Mouse (Mus musculus): ENCODE data around the gene Noct. TPM values are rescaled to one million over a fixed set of nuclear protein-coding genes. Genes with fewer than 3 reads are reported as not detected.
"Not testable (repeated sequence)": the region's sequence is repeated elsewhere in the genome, so short reads cannot be mapped to it uniquely, and the experiment has no call there.

The Noct gene
- polyA plus RNA-seq, 1 experiment from 2014 or later: 6.3 TPM

DNA sequence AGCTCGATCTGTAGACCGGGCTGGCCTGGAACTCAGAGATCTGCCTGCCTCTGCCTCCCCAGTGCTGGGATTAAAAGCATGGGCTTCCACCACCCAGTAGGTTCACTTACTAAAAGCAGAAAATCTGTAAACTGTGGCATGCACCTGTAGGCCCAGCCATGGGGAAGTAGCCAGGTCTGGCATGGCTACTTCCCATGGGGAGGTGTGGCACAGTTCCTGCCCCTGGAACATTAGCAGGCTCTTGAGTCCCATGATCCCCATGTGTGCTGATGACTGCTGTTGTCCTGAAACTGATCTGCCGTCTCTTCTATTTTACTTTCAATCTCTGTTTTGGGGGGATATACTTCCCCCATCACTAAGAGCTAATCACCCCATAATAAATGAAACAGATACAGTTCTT is 11.1 kb upstream of the Noct start:
- Histone ChIP-seq H3K36me3 (ENCODE audit: control insufficient read depth, insufficient read depth, low read length) (no peaks in the 10 kb centered on the region), H3K4me1 (ENCODE audit: control insufficient read depth, insufficient read depth, low read length) (no peaks in the 10 kb centered on the region), H3K9me3 (replicated peaks; ENCODE audit: control insufficient read depth, low read length) (no peaks in the 10 kb centered on the region), H3K9ac (ENCODE audit: low read length) (no peak overlapping the region), H3K4me2 (ENCODE audit: low read depth, low read length) (no peak overlapping the region), H3K4me3 (replicated peaks; ENCODE audit: low read length) (no peak overlapping the region), H3K27me3 (ENCODE audit: control insufficient read depth, insufficient read depth, low read length) (no peaks in the 10 kb centered on the region), H3K27ac (ENCODE audit: low read length) (no peak overlapping the region)
- no peak for ATAC-seq (ENCODE audit: insufficient read depth, low FRiP score)
- WGBS: 94% methylated on average over 3 of the region's 3 CpGs

DNA sequence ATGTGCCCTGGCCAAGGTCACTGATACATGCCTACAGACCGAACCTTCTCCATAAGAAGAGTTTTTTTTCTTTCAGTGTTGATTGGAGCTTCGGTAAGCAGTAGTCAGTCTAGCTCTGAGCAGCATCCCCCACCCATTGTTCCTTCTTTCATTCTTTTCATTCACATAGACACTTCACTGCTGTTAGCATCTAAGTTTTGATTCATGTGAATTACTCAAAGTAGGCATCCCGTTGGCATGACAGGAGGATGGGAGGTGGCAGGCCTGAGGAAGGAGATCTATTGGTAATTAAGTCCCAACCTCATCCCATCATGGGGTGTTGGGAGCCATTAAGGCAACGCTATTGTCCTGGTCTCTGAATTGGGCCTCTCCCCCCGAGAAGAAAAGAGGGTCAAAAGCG is 8.6 kb upstream of the Noct start:
- H3K4me3 ChIP-seq (replicated peaks; ENCODE audit: low read length): no peak overlapping the region
- H3K27me3 ChIP-seq (ENCODE audit: control insufficient read depth, insufficient read depth, low read length): no peaks in the 10 kb centered on the region
- 90% methylated on average over 6 of the region's 6 CpGs for WGBS
- no peak overlapping the region for H3K4me2 ChIP-seq (ENCODE audit: low read depth, low read length)
- H3K36me3 ChIP-seq (ENCODE audit: control insufficient read depth, insufficient read depth, low read length): no peaks in the 10 kb centered on the region
- no peaks in the 10 kb centered on the region for H3K4me1 ChIP-seq (ENCODE audit: control insufficient read depth, insufficient read depth, low read length)
- ATAC-seq (ENCODE audit: insufficient read depth, low FRiP score): no peak
- no peak overlapping the region for H3K27ac ChIP-seq (ENCODE audit: low read length)
- no peaks in the 10 kb centered on the region for H3K9me3 ChIP-seq (replicated peaks; ENCODE audit: control insufficient read depth, low read length)
- H3K9ac ChIP-seq (ENCODE audit: low read length): no peak overlapping the region

DNA sequence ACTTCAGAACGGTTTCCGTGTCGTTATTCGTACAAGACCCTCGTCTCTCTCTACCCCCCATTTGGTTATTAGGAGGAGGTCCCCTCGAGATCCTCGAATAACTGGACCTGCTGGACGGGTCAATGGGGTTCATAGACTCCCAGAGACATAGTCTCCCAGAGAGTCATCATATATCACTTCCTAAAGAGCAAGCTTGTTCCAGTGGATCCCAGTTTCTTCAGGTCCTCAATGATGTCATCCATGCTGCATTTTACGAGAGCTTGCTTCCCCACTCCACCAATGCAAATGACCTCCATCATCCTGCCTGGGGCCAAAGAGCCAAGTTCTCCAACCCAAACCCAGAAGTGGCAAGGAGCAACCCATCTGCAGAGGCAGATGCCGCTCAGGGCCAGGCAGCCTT is 7.9 kb upstream of the Noct start:
- H3K4me2 ChIP-seq (ENCODE audit: low read depth, low read length); H3K27ac ChIP-seq (ENCODE audit: low read length); H3K9ac ChIP-seq (ENCODE audit: low read length); H3K27me3 ChIP-seq (ENCODE audit: control insufficient read depth, insufficient read depth, low read length); H3K9me3 ChIP-seq (replicated peaks; ENCODE audit: control insufficient read depth, low read length); H3K4me1 ChIP-seq (ENCODE audit: control insufficient read depth, insufficient read depth, low read length); H3K36me3 ChIP-seq (ENCODE audit: control insufficient read depth, insufficient read depth, low read length); ATAC-seq (ENCODE audit: insufficient read depth, low FRiP score); H3K4me3 ChIP-seq (replicated peaks; ENCODE audit: low read length): not testable (repeated sequence)
- WGBS: 70% methylated on average over 5 of the region's 10 CpGs

DNA sequence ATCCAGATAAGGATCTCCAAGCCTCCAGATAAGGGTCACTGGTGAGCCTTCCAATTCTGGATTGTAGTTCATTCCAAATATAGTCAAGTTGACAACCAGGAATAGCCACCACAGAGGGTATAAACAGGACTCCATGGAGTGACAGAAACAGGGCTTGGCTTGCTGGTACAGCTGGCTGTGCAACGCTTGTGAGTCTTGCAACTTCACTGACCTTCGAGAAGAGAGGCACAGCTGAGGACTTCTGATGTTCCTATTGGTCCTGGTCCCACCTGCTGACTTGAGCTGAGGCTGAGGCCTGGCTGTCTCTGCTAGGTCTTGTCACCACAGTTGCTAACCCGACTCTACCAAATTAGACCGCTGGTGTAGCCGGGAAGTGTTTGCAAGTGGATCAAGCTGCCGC is 5.9 kb upstream of the Noct start:
- H3K27me3 ChIP-seq (ENCODE audit: control insufficient read depth, insufficient read depth, low read length); H3K9me3 ChIP-seq (replicated peaks; ENCODE audit: control insufficient read depth, low read length); H3K36me3 ChIP-seq (ENCODE audit: control insufficient read depth, insufficient read depth, low read length); ATAC-seq (ENCODE audit: insufficient read depth, low FRiP score); H3K4me2 ChIP-seq (ENCODE audit: low read depth, low read length); H3K27ac ChIP-seq (ENCODE audit: low read length); H3K9ac ChIP-seq (ENCODE audit: low read length); H3K4me1 ChIP-seq (ENCODE audit: control insufficient read depth, insufficient read depth, low read length); H3K4me3 ChIP-seq (replicated peaks; ENCODE audit: low read length): not testable (repeated sequence)
- 81% methylated on average over 6 of the region's 6 CpGs for WGBS

DNA sequence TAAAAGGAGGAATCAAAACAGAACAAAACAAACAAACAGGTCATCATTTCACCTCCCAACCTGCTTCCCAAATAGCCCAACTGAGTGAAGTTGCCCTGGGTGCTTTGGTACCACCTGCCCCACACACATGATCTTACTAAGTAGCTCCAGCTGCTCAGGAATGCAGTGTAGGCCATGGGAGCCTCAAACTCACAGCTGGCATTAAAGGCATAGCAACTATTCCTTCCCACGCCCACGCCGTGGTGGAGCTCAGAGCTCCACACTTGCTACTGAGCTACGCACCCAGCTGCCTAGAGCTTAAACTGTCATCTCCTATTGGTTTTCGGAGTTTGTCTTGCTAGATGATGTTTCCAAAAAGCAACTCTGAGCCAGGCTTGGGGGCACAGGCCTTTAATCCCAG is 5.0 kb upstream of the Noct start:
- peaks cover 6% of the 10 kb centered on the region for H3K4me1 ChIP-seq (ENCODE audit: control insufficient read depth, insufficient read depth, low read length)
- no peak overlapping the region for H3K27ac ChIP-seq (ENCODE audit: low read length)
- no peak overlapping the region for H3K9ac ChIP-seq (ENCODE audit: low read length)
- H3K36me3 ChIP-seq (ENCODE audit: control insufficient read depth, insufficient read depth, low read length): no peaks in the 10 kb centered on the region
- no peaks in the 10 kb centered on the region for H3K9me3 ChIP-seq (replicated peaks; ENCODE audit: control insufficient read depth, low read length)
- no peak for ATAC-seq (ENCODE audit: insufficient read depth, low FRiP score)
- no peak overlapping the region for H3K4me3 ChIP-seq (replicated peaks; ENCODE audit: low read length)
- no peak overlapping the region for H3K4me2 ChIP-seq (ENCODE audit: low read depth, low read length)
- 90% methylated on average over 5 of the region's 5 CpGs for WGBS
- H3K27me3 ChIP-seq (ENCODE audit: control insufficient read depth, insufficient read depth, low read length): no peaks in the 10 kb centered on the region

DNA sequence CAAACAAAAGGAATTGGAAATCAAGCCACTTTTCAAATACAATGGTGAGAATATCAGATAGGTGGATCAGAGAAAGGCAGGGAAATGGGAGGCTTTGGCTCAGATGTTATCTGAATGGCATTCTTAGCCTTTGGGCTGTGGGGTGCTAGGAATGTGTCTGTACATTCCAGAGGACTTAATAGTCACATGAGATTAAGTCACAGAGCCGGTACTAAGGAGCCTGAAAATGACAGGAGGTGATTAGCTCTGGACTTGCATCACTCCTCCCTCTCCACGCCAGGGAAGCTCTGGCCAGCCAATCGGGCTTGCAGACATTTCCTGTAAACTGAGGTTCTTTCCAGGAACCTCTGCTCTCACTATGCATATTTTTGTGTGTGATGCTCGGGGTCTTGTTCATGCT is 3.4 kb upstream of the Noct start:
- Histone ChIP-seq H3K9me3 (replicated peaks; ENCODE audit: control insufficient read depth, low read length) (no peaks in the 10 kb centered on the region), H3K4me1 (ENCODE audit: control insufficient read depth, insufficient read depth, low read length) (peaks cover 6% of the 10 kb centered on the region), H3K27ac (ENCODE audit: low read length) (no peak overlapping the region), H3K36me3 (ENCODE audit: control insufficient read depth, insufficient read depth, low read length) (no peaks in the 10 kb centered on the region), H3K4me2 (ENCODE audit: low read depth, low read length) (no peak overlapping the region), H3K4me3 (replicated peaks; ENCODE audit: low read length) (no peak overlapping the region), H3K27me3 (ENCODE audit: control insufficient read depth, insufficient read depth, low read length) (no peaks in the 10 kb centered on the region), H3K9ac (ENCODE audit: low read length) (no peak overlapping the region)
- WGBS: 49% methylated on average over 4 of the region's 4 CpGs
- ATAC-seq (ENCODE audit: insufficient read depth, low FRiP score): no peak

DNA sequence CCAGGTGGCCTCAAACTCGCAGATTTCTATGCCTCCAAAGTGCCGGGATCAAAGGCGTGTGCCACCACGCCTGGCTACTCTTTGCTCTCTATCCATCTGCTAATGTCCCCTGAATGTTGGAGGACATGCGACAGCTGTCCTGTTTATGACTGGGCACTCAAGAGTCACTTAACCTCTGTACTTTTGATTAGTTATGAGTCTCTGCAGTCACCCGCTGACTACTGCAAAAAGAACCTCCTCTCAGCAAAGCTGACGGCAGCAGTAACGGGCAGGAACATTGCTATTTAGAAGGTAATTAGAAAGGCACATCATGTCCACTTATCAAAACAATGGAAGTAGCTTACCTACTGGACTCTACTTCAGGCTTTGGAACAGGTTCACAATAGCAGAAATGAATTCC is 2.4 kb upstream of the Noct start:
- no peak for ATAC-seq (ENCODE audit: insufficient read depth, low FRiP score)
- Histone ChIP-seq H3K27me3 (ENCODE audit: control insufficient read depth, insufficient read depth, low read length) (no peaks in the 10 kb centered on the region), H3K4me3 (replicated peaks; ENCODE audit: low read length) (no peak overlapping the region), H3K4me2 (ENCODE audit: low read depth, low read length) (no peak overlapping the region), H3K36me3 (ENCODE audit: control insufficient read depth, insufficient read depth, low read length) (no peaks in the 10 kb centered on the region), H3K4me1 (ENCODE audit: control insufficient read depth, insufficient read depth, low read length) (peaks cover 6% of the 10 kb centered on the region), H3K27ac (ENCODE audit: low read length) (no peak overlapping the region), H3K9ac (ENCODE audit: low read length) (no peak overlapping the region), H3K9me3 (replicated peaks; ENCODE audit: control insufficient read depth, low read length) (no peaks in the 10 kb centered on the region)
- 63% methylated on average over 8 of the region's 8 CpGs for WGBS

DNA sequence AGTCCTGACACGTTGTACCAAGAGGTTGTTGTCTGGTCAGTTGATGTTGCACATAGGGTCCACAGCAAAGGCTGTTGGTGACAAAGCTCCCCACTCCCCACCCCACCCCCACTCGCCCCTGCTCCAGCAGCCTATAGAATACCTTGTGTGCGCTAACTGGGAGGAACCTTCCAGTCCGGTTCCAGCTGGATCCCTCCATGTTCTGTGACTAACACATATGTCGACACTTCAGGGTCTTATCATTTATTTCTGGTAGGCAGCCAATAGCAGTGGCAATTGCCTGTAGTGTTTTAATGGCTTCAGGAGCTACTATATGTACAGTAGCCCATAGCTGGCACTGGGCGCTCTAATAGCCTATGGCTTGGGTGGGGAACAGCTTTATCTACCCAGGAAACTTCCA is 1.9 kb upstream of the Noct start:
- Histone ChIP-seq H3K27me3 (ENCODE audit: control insufficient read depth, insufficient read depth, low read length) (no peaks in the 10 kb centered on the region), H3K27ac (ENCODE audit: low read length) (no peak overlapping the region), H3K4me3 (replicated peaks; ENCODE audit: low read length) (no peak overlapping the region), H3K4me1 (ENCODE audit: control insufficient read depth, insufficient read depth, low read length) (peaks cover 6% of the 10 kb centered on the region), H3K9me3 (replicated peaks; ENCODE audit: control insufficient read depth, low read length) (no peaks in the 10 kb centered on the region), H3K36me3 (ENCODE audit: control insufficient read depth, insufficient read depth, low read length) (no peaks in the 10 kb centered on the region), H3K4me2 (ENCODE audit: low read depth, low read length) (no peak overlapping the region), H3K9ac (ENCODE audit: low read length) (no peak overlapping the region)
- WGBS: 87% methylated on average over 6 of the region's 6 CpGs
- ATAC-seq (ENCODE audit: insufficient read depth, low FRiP score): no peak

DNA sequence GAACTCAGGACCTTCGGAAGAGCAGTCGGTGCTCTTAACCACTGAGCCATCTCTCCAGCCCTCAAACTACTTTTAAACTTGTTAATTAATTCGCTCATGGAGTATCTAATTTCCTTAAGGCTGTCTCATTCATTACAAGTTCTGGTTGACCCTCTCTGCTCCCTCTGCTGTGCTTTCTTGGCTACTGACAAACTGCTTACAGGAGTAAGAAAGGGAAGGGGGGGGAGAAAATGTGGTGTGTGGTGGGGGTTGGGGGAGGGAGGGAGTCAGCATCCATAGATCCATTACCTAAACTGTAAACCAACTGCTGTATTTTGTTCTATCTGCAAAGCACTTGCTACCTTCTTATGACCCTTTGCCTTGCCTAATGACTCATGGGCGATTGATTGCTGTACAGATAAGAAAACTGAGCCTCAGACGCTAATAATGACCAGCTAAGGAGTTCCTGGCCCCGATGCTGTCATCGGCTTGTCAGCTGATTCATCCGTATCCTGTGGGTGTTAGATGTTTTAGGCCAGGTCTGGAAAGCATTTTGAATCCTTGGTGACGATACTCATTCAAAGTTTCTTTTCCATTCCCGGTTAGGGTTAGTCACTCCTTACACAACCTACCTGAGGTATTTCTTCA is 1.3 kb upstream of the Noct start:
- ATAC-seq (ENCODE audit: insufficient read depth, low FRiP score): no peak
- Histone ChIP-seq H3K4me2 (ENCODE audit: low read depth, low read length) (no peak overlapping the region), H3K4me3 (replicated peaks; ENCODE audit: low read length) (no peak overlapping the region), H3K27me3 (ENCODE audit: control insufficient read depth, insufficient read depth, low read length) (no peaks in the 10 kb centered on the region), H3K4me1 (ENCODE audit: control insufficient read depth, insufficient read depth, low read length) (peaks cover 6% of the 10 kb centered on the region), H3K36me3 (ENCODE audit: control insufficient read depth, insufficient read depth, low read length) (no peaks in the 10 kb centered on the region), H3K27ac (ENCODE audit: low read length) (no peak overlapping the region), H3K9ac (ENCODE audit: low read length) (no peak overlapping the region), H3K9me3 (replicated peaks; ENCODE audit: control insufficient read depth, low read length) (no peaks in the 10 kb centered on the region)
- 51% methylated on average over 10 of the region's 10 CpGs for WGBS

DNA sequence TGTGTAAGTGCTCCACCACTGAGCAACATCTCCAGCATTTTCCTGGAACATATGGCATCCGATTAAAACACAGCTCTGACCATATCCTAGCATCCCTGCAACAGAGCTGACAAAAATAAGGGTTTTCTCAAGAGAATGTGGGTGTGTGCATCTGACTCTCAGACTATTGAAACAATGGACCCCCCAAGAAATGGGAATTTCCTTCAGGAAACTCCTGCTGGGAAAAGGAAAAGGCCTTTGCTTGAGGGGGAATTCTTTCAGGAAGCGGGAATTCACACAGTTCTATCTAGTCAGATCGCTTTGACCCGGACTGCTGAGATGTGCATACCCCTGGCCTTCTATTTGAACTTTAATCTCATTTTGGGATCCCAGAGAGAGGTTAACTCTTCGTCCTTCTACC is 691 bp upstream of the Noct start:
- ATAC-seq (ENCODE audit: insufficient read depth, low FRiP score): no peak
- H3K36me3 ChIP-seq (ENCODE audit: control insufficient read depth, insufficient read depth, low read length): no peaks in the 10 kb centered on the region
- no peaks in the 10 kb centered on the region for H3K9me3 ChIP-seq (replicated peaks; ENCODE audit: control insufficient read depth, low read length)
- WGBS: 33% methylated on average over 5 of the region's 5 CpGs
- H3K4me1 ChIP-seq (ENCODE audit: control insufficient read depth, insufficient read depth, low read length): peaks cover 6% of the 10 kb centered on the region
- peak overlapping the region; percentile 95; the same call in 1 of the 2 replicates for H3K27ac ChIP-seq (ENCODE audit: low read length)
- H3K9ac ChIP-seq (ENCODE audit: low read length): no peak overlapping the region
- peak overlapping the region; percentile 93 for H3K4me3 ChIP-seq (replicated peaks; ENCODE audit: low read length)
- peak overlapping the region; percentile 84 for H3K4me2 ChIP-seq (ENCODE audit: low read depth, low read length)
- no peaks in the 10 kb centered on the region for H3K27me3 ChIP-seq (ENCODE audit: control insufficient read depth, insufficient read depth, low read length)
